Mouse (Mus musculus) small intestine, adult 2 months (tissue): ENCODE measurements at regions not wholly inside any gene's neighbourhood (a gene's known extent, or its start where the extent isn't known, plus 50 kb on each side); places are given as distances from the start of the nearest gene placed in this dataset.

ENCODE experiments used
- H3K27ac ChIP-seq: fragments of 200-500 bp; 2 replicates; pipeline ENCODE4 v1.5.1; 2012; ENCODE audit warnings: low read depth, low read length, control low read depth, inconsistent platforms; ENCODE audit not compliant: insufficient read depth
- H3K27me3 ChIP-seq: fragments of 200-500 bp; 2 replicates; pipeline ENCODE4 v1.6.1; 2012; ENCODE audit warnings: mild to moderate bottlenecking, moderate library complexity, low read length, inconsistent platforms; ENCODE audit not compliant: control insufficient read depth, insufficient read depth
- H3K36me3 ChIP-seq: fragments of 200-500 bp; 2 replicates; pipeline ENCODE4 v1.6.1; 2012; ENCODE audit warnings: mild to moderate bottlenecking, low read length, control low read depth, inconsistent platforms; ENCODE audit not compliant: control insufficient read depth, insufficient read depth
- H3K4me1 ChIP-seq: fragments of 200-500 bp; 2 replicates; pipeline ENCODE4 v1.6.1; 2012; ENCODE audit warnings: low read length, inconsistent platforms, mixed read lengths; ENCODE audit not compliant: control insufficient read depth, insufficient read depth, insufficient read length
- H3K4me3 ChIP-seq: fragments of 200-500 bp; 2 replicates; pipeline ENCODE4 v1.5.1; 2012; ENCODE audit warnings: low read depth, mild to moderate bottlenecking, control low read depth, inconsistent platforms, low read length, moderate library complexity
- CTCF ChIP-seq: fragments of 200-500 bp; IDR thresholded peaks from 2 replicates; pipeline ENCODE4 v1.5.1; 2012; ENCODE audit warnings: low read depth, mild to moderate bottlenecking, control low read depth, inconsistent platforms, low read length, moderate library complexity, mixed read lengths; ENCODE audit not compliant: insufficient replicate concordance, insufficient read length; ENCODE audit errors: extremely low read depth
- POLR2A ChIP-seq: fragments of 200-500 bp; IDR thresholded peaks from 2 replicates; pipeline ENCODE4 v1.6.1; 2012; ENCODE audit warnings: low read depth, mild to moderate bottlenecking, control low read depth, inconsistent platforms, low read length, moderate library complexity
- WGBS: fragments of 180-500 bp; shearing (Covaris S2); methylation state at CpG from one replicate; pipeline ENCODE4 v1.1.7; 2018; 5-methylcytosine and 5-hydroxymethylcytosine counted together

- no peak overlapping the region for H3K4me3 ChIP-seq
- 83% methylated on average over 1 of the region's 1 CpGs for WGBS
- H3K36me3 ChIP-seq, result no peaks in the 10 kb centered on the region
- no peak for TF ChIP-seq POLR2A
- no peaks in the 10 kb centered on the region for H3K27me3 ChIP-seq
- peaks cover 19% of the 10 kb centered on the region for H3K4me1 ChIP-seq
- H3K27ac ChIP-seq, result no peak overlapping the region
These were observed 55.7 kb upstream of the Klf3 start for GRCm38 (mm10) chr5:64747461-64747860.

- no peaks in the 10 kb centered on the region for H3K27me3 ChIP-seq
- H3K27ac ChIP-seq, result peak overlapping the region; percentile 83
- TF ChIP-seq POLR2A (no peak), CTCF (no peak)
- no peak overlapping the region for H3K4me3 ChIP-seq
- WGBS, result 49% methylated on average over 14 of the region's 14 CpGs
- H3K4me1 ChIP-seq, result peaks cover 19% of the 10 kb centered on the region
- no peaks in the 10 kb centered on the region for H3K36me3 ChIP-seq
These were observed 53.6 kb upstream of the Klf3 start for GRCm38 (mm10) chr5:64749415-64750166.

- Histone ChIP-seq H3K4me3 (no peak overlapping the region), H3K27ac (peak overlapping the region; percentile 98), H3K4me1 (peaks cover 19% of the 10 kb centered on the region), H3K36me3 (no peaks in the 10 kb centered on the region), H3K27me3 (no peaks in the 10 kb centered on the region)
- 39% methylated on average over 3 of the region's 3 CpGs for WGBS
- TF ChIP-seq CTCF (no peak), POLR2A (no peak)
These were observed 52.8 kb upstream of the Klf3 start for GRCm38 (mm10) chr5:64750406-64750805.

- WGBS, result 14% methylated on average over 7 of the region's 7 CpGs
- H3K27ac ChIP-seq, result peak overlapping the region; percentile 98
- H3K4me1 ChIP-seq, result peaks cover 19% of the 10 kb centered on the region
- H3K27me3 ChIP-seq, result no peaks in the 10 kb centered on the region
- no peak for TF ChIP-seq CTCF
- TF ChIP-seq POLR2A, result no peak; the same call in 1 of the 2 replicates
- no peak overlapping the region for H3K4me3 ChIP-seq
- H3K36me3 ChIP-seq, result no peaks in the 10 kb centered on the region
These were observed 52.1 kb upstream of the Klf3 start for GRCm38 (mm10) chr5:64750976-64751656.

- Histone ChIP-seq H3K27ac (no peak overlapping the region), H3K36me3 (no peaks in the 10 kb centered on the region), H3K27me3 (no peaks in the 10 kb centered on the region), H3K4me1 (peaks cover 19% of the 10 kb centered on the region), H3K4me3 (no peak overlapping the region)
- no peak for TF ChIP-seq POLR2A
- 70% methylated on average over 7 of the region's 7 CpGs for WGBS
These were observed 49.9 kb upstream of the Klf3 start for GRCm38 (mm10) chr5:64753142-64753750.
